Mouse (Mus musculus): ENCODE results near the gene Gm49320. TPM values are rescaled to one million over a fixed set of nuclear protein-coding genes. Genes with fewer than 3 reads are reported as not detected.

Gene Gm49320
- polyA plus RNA-seq, 1 experiment = not detected

DNA sequence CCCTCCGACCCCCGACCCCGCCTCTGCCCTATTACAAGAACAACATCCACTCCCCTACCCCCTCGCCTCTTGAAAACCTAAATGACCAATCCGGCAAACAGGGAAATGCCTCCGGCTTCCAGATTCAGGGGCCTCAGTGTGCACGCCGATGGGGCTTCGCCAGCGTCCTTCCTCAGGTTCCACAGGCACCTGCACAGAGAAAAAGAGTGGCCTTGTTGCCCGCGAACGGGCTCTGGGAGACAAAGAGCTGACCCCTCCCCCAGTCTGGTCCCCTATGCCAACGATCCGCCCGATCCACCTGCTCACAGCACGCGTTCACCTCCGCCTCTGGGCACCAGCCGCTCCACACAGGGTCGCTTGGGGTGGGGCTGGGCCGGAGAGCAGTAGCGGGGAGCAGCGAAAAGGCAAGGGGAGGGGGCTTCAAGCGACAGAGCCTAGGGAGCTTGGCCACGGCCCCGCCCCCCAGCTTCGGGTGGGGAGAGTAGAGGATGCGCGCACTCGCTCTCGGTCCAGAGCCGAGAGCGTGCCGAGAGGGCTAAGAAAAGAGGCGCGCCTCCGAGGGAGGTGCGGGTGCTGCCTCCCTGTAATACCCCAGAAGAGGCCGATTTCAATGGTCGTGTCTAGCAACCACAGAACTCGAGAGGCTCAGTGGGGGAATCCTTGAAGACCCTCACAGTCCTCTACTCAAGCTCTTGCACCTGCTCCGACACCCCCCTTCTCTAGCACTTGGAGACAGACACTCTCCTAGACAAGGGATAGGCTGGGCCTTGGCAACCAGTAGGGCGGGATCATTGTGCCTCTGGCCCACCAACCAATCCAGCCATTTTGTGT lies 21.7 kb upstream of the Gm49320 start, which contains the start of gene Prr36:
Gene Prr36, minus strand, starts transcription at position 669 of the 831 bp plus-strand sequence.
- WGBS = under 1% methylated on average over 44 of the region's 44 CpGs
- peaks cover 35% of the 10 kb centered on the region for H3K4me1 ChIP-seq (ENCODE audit: control insufficient read depth, insufficient read depth, low read length)
- peak within 1 kb of the TSS; percentile 84 for H3K4me3 ChIP-seq (ENCODE audit: insufficient read depth, low read depth, low read length)
- H3K27ac ChIP-seq (ENCODE audit: insufficient read depth, low read depth, low read length) = peak within 1 kb of the TSS; percentile 29; the same call in 1 of the 2 replicates
- TF ChIP-seq POLR2A (IDR thresholded peaks at IDR 0.05; ENCODE audit: insufficient read depth, low read depth, low read length) (peak; percentile 57; the same call in 1 of the 2 replicates), CTCF (IDR thresholded peaks at IDR 0.05; ENCODE audit: insufficient read depth, low read depth, low read length) (no peak)

DNA sequence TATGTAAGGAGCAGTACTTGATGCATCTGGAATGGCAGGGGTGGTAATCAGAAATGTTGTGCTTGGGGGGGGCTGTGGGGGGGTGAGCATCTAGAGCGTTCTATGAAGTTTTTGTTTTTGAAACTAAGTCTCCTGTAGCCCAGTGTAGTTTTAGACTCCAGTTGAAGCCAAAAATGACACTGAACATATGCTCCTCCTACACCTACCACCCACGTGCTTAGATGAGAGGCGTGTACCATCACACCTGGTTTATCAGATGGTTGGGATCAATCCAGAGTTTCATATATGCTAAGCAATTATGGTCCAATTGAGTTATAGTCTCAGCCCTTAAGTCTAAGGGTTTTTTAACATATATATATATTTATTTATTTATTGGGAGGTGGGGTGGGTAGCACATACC lies 19.0 kb upstream of the Gm49320 start:
- Histone ChIP-seq H3K27ac (ENCODE audit: insufficient read depth, low read depth, low read length) (no peak overlapping the region), H3K4me3 (ENCODE audit: insufficient read depth, low read depth, low read length) (no peak overlapping the region), H3K4me1 (ENCODE audit: control insufficient read depth, insufficient read depth, low read length) (peaks cover 15% of the 10 kb centered on the region)
- WGBS = 84% methylated on average over 3 of the region's 3 CpGs
- TF ChIP-seq POLR2A (IDR thresholded peaks at IDR 0.05; ENCODE audit: insufficient read depth, low read depth, low read length) (no peak), CTCF (IDR thresholded peaks at IDR 0.05; ENCODE audit: insufficient read depth, low read depth, low read length) (no peak)

DNA sequence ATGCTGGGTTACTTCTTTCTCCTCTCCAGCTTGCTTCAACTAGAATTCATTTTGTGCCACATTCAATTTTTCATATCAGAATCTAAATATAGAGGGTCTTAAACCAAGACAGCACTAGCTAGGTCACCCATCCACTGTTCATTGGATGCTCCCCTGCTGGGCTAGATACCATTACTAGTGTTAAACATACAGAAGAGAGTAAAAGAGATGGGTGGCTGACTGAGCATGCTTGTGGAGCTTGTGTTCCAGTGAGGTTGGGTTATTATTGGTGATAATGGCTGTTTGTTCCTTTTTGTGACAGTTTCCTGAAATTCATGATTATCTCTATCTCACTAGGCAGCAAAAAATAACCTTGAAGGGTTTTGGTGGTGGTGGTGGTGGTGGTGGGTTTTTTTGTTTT lies 16.6 kb upstream of the Gm49320 start:
- TF ChIP-seq POLR2A (IDR thresholded peaks at IDR 0.05; ENCODE audit: insufficient read depth, low read depth, low read length) = no peak
- TF ChIP-seq CTCF (IDR thresholded peaks at IDR 0.05; ENCODE audit: insufficient read depth, low read depth, low read length) = no peak
- Histone ChIP-seq H3K27ac (ENCODE audit: insufficient read depth, low read depth, low read length) (no peak overlapping the region), H3K4me1 (ENCODE audit: control insufficient read depth, insufficient read depth, low read length) (peaks cover 10% of the 10 kb centered on the region; the same call in 1 of the 2 replicates), H3K4me3 (ENCODE audit: insufficient read depth, low read depth, low read length) (no peak overlapping the region)

DNA sequence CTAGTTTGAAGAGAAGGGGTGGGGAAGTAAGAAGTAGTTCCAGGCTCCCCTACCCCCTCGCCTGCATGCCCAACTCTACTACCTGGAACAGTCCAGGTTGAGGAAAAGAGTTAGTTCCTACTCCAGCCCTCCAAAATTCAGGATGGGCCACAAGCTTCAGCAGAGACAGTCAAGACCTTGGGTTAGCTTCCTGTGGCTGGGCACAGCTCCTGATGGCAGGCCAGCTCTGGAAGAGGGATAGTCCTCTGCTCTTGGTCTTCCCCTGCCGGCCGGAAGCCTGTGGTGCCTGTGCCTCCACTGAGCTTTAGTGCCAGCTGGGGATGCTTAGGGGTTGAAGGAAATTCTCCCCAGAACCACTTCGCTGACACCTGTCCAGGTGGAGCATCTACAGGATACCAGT lies 12.3 kb upstream of the Gm49320 start:
- H3K27ac ChIP-seq (ENCODE audit: insufficient read depth, low read depth, low read length) = no peak overlapping the region
- 51% methylated on average over 4 of the region's 4 CpGs for WGBS
- H3K4me1 ChIP-seq (ENCODE audit: control insufficient read depth, insufficient read depth, low read length) = peaks cover 12% of the 10 kb centered on the region; the same call in 1 of the 2 replicates
- H3K4me3 ChIP-seq (ENCODE audit: insufficient read depth, low read depth, low read length) = no peak overlapping the region
- TF ChIP-seq POLR2A (IDR thresholded peaks at IDR 0.05; ENCODE audit: insufficient read depth, low read depth, low read length) (no peak), CTCF (IDR thresholded peaks at IDR 0.05; ENCODE audit: insufficient read depth, low read depth, low read length) (no peak)

DNA sequence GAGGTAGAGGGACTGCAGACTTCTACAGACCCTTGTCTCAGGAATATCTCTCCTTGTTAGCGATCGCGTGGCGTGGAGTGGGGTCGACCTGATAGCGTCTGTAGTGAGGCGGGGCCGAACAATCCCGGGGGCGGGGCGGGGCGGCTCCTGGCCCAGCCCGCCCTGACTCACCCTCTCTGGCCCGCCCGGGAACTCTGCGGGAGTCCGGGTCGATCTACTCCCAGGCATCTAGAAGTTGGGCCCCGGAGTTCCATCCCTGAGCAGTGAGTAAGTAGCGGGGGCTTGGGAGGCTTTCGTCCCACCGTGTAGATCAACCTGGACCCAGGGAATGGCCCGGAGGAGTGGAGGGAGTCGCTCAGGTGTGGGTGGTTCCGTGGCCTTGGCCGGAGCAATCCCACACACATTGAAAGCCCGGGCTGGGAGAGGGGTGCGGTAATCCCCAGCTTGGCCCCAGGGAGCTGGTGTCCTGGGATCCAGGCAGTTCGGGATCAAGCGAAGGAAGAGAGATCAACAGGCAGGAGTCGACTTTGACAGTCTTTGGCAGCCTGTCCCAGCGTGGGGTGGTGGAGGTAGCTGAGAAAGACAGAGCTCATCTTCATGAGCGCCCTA lies 11.8 kb upstream of the Gm49320 start, which contains the start of gene Lrrc8e:
Gene Lrrc8e, plus strand, starts transcription at position 89 of the 609 bp plus-strand sequence.
- TF ChIP-seq POLR2A (IDR thresholded peaks at IDR 0.05; ENCODE audit: insufficient read depth, low read depth, low read length) (no peak), CTCF (IDR thresholded peaks at IDR 0.05; ENCODE audit: insufficient read depth, low read depth, low read length) (no peak)
- Histone ChIP-seq H3K4me1 (ENCODE audit: control insufficient read depth, insufficient read depth, low read length) (peaks cover 12% of the 10 kb centered on the region; the same call in 1 of the 2 replicates), H3K27ac (ENCODE audit: insufficient read depth, low read depth, low read length) (no peak within 1 kb of the TSS), H3K4me3 (ENCODE audit: insufficient read depth, low read depth, low read length) (no peak within 1 kb of the TSS)
- 9% methylated on average over 33 of the region's 33 CpGs for WGBS

DNA sequence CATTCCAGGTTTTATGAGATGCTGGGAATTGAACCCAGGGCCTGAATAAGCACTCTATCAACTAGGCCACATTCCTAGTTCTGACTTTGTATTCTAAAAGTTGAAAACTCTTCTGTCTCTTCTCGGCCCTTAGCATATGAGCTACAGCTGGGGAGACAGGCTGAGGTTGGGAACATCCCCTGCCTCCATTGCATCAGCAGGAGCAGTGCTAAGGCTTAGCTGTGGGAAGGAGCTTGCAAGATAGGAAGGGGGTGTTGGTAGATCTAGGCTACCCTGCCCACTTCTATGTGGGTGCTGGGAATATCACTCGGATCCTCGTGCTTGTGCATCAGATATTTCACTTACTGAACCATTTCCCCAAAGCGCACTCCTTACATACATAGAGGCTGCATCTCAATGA lies 10.7 kb upstream of the Gm49320 start:
- TF ChIP-seq CTCF (IDR thresholded peaks at IDR 0.05; ENCODE audit: insufficient read depth, low read depth, low read length) (no peak), POLR2A (IDR thresholded peaks at IDR 0.05; ENCODE audit: insufficient read depth, low read depth, low read length) (no peak)
- Histone ChIP-seq H3K27ac (ENCODE audit: insufficient read depth, low read depth, low read length) (no peak overlapping the region), H3K4me3 (ENCODE audit: insufficient read depth, low read depth, low read length) (no peak overlapping the region), H3K4me1 (ENCODE audit: control insufficient read depth, insufficient read depth, low read length) (peaks cover 12% of the 10 kb centered on the region; the same call in 1 of the 2 replicates)
- WGBS = 94% methylated on average over 4 of the region's 4 CpGs

DNA sequence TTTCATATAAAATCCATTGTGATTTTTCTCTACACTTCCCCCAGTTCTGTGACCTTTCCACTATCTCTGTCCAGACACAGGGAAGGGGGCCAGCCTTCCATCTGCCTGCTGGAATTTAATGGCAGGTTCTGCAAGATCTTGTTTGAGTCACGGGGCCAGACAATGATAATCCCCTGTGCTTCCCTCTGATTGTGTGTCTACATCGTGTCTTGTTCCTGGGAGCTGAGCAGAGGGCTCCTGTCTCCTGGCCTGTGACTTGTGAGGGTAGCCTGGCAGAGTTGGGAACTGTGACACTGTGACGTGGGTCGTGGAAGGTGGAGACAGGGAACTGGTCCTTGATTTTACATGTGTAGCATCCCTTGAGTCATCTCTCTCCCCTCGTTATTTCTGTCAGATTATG lies 8.9 kb upstream of the Gm49320 start:
- WGBS = 71% methylated on average over 5 of the region's 5 CpGs
- Histone ChIP-seq H3K4me1 (ENCODE audit: control insufficient read depth, insufficient read depth, low read length) (peaks cover 12% of the 10 kb centered on the region; the same call in 1 of the 2 replicates), H3K4me3 (ENCODE audit: insufficient read depth, low read depth, low read length) (no peak overlapping the region), H3K27ac (ENCODE audit: insufficient read depth, low read depth, low read length) (no peak overlapping the region)
- no peak for TF ChIP-seq CTCF (IDR thresholded peaks at IDR 0.05; ENCODE audit: insufficient read depth, low read depth, low read length)

DNA sequence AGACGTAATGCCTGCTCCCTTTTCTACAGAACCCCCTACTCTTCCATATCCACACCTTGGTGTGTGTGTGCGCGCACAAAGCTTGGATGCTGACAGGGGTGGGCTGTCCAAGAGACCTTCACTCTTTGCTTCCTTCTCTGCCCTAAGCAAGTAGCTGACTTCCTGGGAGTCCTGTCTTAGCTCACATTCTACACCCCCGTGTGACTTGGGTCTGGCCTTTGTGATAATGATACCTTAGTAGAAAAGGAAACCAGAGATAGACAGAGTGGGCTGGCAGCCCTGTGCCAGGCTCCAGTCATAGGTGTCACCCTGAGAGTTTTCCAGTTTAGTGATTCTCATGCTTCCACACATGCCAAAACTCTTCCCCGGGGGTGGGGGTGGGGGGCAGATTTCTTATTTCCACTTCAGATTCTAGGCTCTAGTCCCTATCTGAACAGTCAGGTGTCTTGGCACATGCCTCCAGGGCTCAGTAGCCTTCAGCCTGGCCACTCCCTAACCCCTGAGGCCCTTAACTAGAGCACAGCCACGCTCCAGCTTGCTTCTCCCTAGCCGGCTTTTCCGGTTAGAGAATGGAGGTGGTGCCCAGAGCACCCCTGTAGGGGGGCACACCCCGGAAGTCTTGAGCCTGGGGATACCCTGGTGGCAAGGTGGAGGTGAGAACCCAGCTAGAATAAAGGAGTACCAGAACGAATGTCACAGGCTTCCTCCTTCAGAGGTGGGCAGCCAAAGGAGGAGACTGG lies 7.9 kb upstream of the Gm49320 start:
- H3K4me1 ChIP-seq (ENCODE audit: control insufficient read depth, insufficient read depth, low read length) = peaks cover 12% of the 10 kb centered on the region; the same call in 1 of the 2 replicates
- no peak overlapping the region for H3K27ac ChIP-seq (ENCODE audit: insufficient read depth, low read depth, low read length)
- no peak overlapping the region for H3K4me3 ChIP-seq (ENCODE audit: insufficient read depth, low read depth, low read length)
- WGBS = 62% methylated on average over 10 of the region's 10 CpGs
- TF ChIP-seq CTCF (IDR thresholded peaks at IDR 0.05; ENCODE audit: insufficient read depth, low read depth, low read length) (no peak), POLR2A (IDR thresholded peaks at IDR 0.05; ENCODE audit: insufficient read depth, low read depth, low read length) (no peak)

Measured in olfactory bulb, adult 2 months (tissue).